Mouse (Mus musculus) right cerebral cortex, postnatal 14 days (tissue): Measurements from ENCODE around the gene Nrp2.

Experiments used
- DNase-seq: peaks from one replicate; pipeline ENCODE4 v3.0.0; 2022

The Nrp2 gene

DNA sequence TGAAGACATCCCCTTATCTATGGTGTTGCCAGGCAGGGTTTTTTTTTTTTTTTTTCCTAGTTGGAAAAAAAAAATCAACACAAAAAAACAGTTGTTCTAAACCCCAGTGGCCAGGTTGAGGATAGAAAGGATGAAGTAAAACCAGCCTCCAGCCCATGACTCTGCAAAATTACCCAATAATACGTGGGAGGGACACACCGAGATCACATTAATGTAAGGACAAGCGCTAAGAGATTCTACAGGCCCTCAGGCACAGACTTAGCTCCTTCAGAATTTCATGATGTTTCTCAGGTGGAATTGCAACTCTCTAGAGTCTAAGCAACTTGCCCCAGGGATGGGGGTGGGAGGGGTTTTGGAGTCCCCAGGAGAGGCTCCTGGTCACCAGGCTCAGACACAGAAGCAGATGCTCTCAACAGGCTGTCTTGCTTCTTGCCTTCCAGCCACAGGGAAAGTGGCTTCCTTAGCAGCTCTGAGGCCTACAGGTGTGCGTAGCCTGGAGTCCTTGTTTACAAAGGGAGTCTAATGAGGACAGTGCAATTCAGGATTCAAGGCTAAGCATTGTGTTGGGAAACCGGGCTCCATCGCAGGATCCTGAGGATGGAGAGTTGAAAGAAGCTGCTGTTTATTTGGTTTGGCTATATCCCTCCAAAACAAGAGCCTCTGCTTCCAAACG, 49.7 kb downstream of the Nrp2 start:
- DNase-seq, result no peak

DNA sequence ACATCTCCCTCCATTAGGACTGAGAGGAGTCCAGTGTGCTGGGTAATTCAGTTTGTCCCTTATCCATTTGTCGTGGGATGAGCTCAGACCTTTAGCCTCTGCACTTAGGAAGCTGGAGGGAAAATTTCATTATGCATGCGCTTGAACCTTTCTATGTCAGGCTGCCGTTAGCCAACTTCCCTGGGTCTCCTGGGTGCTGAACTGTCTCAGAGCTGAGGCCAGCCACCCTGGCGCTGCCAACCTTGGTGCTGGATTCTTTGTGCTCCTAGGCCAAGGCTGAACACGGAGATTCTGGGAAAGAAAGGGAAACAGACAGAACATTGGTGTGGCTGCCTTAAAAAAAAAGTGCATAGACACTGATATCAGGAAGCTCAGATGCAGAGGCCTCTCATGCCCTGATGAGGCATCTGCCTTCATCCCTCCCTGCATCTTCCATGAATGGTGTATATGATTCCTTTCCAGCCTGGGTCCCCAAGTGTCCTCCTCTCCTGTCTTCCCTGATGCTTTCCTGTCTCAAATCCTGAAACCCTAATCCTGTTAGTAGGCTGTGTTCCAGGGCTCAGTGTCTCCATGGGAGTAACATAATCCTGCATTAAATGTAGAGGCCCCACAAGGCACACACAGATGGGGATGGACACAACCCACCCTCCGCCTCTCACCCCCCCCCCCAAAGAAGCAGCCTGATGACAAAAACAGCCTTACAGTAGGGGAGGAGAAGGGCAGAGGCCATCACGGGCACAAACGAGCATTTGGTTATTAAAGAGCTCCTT, 51.2 kb downstream of the Nrp2 start:
- DNase-seq, result no peak

DNA sequence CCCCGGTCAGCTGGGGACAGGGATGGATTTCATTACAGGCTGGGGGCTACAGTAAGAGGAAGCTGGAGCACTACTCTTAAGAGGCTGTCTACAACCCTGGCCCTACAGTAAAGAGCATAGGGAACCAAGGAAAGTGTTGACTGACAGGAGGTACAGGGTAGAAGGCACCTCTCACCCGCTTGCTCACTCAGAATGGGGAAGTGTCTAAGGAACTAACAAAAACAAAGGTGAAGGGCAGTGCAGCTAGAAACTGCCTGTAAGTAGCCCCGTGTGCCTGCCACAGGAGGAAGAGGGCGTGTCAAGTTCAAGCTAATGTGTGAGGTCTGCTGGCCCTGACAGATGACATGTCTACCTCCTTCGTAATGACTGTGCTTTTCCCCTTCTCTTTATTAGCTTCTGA, 57.0 kb downstream of the Nrp2 start:
- no peak for DNase-seq

DNA sequence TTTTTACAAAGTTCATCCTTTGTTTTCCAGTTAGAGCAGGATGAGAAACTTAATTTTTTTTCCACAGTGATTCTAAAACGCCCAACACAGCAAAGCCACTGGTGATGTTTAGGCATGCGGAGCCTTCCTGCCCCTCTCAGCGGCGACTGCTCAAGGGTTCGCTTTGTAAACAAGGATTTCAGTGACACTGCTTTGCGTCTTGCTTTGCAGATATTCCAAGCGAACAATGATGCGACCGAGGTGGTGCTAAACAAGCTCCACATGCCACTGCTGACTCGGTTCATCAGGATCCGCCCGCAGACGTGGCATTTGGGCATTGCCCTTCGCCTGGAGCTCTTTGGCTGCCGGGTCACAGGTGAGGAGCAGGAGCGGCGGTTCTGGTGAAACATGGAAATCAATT, 57.5 kb downstream of the Nrp2 start:
- no peak for DNase-seq

DNA sequence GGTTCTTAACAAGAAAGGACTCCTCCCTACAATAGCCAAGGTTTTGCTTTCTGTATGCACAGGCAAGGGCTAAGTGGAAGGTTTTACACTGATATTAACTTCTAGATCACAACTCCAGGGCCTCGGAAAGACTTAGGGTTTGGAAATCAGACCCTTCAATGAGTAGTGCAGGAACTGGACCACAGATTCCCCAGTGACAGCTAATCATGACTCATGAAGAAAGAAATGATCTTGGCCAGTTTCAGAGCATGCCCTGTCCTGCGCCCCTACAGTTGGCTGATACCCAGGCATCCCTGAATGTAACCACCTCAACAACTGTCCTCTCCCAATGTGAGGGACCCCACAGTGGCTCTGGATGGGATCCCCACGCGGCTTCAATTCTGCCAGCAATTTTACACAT, 60.7 kb downstream of the Nrp2 start:
- no peak for DNase-seq

DNA sequence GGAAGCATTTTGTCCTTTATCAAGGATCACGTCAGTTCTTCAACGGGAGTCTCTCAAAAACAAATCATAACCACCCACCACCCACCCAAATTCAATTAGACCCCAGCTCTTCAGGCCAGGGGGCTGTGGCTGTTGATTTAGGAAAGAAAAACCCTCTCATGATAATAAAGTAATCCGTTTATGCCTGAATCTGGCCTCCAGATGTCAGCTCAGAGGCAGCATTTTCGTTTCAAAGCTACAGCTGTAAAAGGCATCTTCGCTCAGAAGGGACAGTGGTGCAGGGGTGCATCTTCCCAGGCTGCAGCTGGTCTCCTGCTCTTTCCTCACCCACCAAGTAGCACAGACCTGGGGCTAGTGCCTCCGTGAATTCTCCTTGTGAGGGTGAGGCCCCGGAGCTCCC, 62.1 kb downstream of the Nrp2 start:
- DNase-seq, result no peak

DNA sequence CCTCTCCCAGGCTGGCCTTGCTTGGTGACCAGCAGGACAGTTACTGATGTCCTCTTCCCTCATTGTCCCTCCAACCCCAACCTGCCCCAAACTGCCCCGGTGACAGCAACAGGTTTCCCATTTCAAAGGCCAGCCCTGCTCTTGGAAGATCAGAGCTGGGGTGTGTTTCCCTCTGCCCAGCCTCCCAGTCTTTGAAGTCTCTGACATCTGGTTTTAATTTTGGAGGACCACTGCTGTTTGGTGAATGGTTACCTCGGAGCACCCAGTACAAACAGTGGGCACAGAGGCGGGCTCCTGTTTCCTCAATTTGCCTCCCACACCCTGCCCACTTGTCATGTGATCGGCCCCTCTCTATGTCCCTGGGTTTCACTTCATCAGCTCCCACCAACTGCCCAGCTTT, 63.7 kb downstream of the Nrp2 start:
- DNase-seq, result no peak

DNA sequence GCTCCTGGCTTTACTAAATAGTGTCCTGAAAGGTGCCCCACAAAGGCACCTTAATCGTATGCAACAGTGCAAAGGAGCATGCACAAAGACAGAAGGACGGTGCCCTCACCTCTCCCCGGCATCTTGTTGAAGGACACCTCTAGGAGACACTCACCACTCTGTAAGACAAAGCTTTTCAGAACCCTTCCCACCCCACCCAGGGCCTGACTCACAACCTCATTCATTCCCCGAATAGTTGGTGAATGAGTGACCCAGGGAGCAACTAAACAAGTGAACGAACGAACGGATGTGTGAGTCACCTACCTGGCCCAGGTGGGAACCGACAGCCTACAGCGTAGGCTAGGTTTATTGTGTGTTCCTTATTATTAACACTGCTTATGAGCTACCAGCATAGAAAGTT, 64.5 kb downstream of the Nrp2 start:
- DNase-seq, result no peak

DNA sequence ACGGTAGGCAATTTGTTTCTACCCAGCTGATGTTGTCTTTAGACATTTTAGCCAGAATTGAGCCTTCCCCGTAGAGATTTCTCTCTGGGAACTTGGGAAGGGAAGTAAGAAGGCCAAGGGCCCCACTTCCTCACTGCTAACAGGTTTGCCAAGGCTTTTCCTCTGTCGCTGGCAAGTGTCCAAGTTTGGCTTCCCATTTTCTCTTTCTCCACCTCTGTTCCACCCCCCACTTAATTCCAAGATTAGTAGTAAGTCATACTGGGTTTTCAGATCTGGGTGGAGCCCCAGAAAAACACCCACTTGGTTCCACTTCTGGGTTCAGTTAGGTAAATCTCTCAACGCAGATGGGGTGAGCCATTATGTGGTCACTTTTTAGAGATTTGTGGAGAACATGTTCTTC, 67.5 kb downstream of the Nrp2 start:
- no peak for DNase-seq

DNA sequence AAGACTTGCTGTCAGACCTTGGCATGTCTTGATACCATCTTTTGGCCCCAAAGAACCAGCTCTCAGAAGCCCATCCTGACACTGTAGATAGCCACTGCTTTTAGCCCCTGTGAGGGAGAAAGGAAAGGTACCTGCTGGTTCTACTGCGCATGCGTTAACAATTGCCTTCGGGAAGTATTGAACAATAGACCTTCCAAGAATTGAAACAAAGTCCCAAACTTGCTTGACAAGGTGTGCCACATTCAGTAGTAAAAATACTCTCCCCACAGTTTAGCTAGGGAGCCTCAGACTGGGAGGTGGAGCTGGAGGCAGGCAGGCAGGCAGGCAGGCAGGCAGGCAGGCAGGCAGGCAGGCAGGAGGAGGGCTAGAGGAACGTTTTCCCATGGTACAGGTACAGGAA, 69.3 kb downstream of the Nrp2 start:
- DNase-seq, result no peak

DNA sequence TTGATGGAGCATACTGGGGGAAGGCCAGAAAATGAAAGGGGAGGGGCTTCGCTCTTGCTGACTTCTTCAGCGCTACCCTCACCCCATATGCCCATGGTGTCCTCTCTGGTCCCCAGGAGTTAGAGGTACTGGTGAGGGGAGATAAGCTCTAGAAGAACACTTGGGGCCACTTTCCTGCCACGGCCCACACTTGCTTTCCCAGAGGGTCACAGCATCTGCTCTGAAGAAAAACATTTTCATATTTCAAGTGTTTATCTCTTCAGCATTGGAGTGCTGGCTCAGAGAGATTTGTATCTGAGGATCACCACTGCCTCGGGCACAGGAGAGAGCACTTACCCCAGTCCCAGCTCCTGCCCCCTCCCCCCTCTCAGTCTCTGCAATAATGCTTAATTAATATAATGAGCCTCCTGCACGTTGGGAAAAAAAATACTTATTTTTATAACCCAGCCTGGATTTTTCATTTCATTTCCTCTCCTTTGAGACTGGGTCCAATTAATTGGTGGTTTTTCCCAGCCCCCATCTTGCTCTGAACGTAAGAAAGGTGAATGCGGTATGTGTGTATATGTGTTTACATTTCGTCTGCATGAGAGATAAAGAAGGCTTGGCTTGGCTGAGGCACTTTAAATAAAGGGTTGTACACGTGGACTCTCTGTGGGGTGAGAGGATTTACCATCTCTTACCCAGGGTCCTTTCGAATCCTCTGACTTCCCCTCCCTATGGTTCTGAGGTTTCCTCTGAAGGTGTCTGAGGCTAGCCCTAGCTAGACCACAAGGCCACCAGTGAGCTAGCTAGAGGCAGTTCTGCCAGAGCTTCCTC, 70.2 kb downstream of the Nrp2 start:
- DNase-seq, result no peak

DNA sequence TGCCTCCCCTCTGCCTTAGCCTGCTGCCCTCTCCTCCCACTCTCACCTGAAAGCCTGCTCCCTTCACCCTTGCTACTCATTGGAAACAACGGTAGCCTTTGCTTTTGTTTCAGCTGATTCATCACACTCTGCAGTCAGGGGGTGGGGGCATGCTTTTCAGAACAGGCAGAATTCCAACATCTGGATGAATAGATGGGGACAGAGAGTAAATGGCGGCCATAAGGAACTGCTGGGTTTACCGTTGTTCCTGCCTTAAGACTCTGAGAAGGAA, 70.8 kb downstream of the Nrp2 start:
- DNase-seq, result no peak

DNA sequence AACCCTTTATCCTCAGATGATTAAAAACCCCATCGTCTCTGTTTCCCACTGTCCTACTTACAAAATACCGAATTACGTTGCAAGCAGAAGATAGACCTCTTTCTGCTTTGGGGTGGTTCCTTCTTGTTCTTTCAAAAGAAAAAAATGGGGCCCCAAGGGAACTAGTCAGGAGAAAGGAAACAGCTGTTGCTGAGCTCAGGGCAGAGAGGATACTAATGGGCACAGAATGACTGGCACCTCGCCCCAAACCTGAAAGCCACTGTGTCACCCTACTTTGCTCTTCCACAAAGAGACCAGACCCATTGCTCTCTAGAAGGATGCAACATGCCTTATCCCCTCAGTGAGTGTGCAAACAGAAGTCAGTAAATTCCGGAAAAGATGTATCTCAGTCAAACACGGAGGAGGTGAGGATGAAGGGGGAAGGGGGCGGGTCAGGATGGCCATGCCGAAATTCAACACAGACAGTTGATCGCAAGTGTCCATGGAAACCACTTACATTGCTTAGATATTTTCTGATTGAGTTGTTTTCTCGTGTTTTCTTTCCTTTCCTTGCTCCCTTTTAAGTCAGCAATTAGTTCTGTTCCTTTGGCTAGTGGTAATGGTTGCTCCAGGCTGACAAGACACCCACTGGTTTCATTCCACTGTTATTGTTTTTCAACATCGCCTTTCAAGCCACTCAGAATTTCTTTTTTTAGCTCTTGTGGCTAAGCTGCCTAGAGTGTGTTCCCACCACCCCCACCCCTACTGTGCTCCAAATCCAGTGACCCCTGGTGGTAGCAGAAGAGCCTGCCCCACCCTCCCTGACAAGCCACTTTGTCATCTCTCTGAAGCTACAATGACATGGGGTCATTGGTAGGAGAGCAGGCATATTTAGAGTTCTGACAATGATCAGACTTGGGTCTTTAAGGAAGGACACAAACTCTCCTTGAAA, 71.5 kb downstream of the Nrp2 start:
- no peak for DNase-seq

DNA sequence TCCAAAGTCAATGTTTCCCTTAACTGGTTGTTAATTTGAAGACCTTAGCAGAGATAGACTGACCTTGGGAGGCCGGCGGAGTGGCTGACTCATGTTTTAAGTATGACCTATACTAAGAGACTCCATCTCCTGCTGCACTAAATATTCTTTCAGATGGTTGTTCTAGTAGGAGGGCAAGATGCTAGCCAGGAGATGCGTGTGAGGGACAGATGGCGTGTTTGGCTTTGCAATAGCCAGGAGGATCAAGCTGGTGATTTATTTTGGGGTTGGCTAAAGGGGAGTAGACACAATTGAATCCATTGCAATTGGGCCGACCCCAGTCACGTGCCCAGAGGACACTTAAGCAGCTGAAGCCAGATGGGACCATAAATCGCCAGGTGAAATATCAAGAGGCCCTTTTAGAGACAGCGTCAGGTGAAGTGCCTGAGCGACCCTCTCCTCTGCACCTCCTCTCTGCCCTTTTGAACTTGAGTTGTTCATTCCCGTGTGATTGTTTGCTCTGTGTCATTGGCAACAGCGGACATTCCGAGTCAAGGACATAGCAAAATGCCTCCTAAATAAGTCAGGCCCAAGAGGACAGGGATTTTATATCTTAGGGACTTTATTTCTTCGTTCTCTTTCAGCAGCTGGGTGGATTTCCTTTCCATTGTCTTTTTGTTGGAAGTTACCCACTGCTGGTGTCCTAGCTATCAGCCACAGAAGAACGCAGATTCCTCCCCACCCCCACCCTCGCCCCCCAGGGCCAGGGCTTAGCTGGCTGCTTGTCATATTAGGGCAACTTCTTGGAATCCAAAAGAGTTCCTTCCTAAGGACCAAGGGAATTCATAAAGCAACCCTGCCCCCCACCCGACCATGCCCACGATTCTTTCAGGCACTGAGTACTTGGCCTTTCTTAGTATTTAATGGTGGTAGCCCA, 74.5 kb downstream of the Nrp2 start:
- no peak for DNase-seq

DNA sequence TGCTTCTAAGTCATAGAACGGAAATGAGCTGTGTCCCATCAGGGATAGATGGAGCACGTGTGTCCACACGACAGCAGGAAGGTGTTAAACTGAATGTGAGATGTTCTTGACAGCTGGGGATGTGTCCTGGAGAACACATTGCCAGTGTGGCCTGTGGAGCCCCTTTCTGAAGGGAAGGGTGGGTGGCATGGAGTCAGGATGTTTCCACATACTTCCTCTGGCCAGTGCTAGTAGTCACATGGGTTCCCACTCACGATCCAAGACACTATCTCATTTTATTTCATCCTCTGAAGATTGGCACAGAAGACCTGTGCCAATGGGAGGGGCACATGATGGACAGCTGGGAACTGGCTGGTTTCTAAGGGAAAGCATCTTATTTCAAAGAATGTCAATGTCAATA, 75.8 kb downstream of the Nrp2 start:
- no peak for DNase-seq

DNA sequence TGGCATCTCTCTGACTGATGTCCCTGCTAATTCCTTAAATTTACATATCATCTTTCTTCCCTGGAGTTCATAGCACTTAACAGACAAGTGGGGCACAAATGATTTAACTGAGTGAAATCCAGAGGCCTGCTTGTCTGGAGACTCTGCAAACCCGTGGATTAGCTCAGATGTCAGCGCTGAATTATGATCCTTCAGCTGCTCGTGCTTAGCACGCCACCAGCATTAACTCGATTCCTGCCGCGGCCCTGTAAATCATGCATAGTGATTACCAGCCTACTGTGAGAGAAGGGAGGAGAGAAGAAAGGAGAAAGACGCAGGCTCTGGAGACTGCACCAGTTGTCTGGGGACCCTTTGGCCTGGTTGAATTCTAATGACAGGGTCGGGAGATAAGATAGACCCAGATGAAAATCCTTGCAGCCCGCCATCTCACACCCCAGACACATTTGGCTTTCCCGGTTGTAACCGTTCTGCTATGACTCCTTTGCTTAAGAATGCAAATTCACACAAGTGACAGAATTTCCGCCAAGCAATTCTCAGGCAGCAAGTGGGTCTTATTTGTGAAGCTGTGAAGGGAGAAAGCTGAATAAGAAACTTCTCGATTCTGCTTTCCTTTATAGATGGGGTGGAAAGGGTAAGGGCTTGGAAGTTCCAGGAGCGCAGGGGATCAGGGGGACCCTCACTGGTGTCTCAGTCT, 77.1 kb downstream of the Nrp2 start:
- no peak for DNase-seq

DNA sequence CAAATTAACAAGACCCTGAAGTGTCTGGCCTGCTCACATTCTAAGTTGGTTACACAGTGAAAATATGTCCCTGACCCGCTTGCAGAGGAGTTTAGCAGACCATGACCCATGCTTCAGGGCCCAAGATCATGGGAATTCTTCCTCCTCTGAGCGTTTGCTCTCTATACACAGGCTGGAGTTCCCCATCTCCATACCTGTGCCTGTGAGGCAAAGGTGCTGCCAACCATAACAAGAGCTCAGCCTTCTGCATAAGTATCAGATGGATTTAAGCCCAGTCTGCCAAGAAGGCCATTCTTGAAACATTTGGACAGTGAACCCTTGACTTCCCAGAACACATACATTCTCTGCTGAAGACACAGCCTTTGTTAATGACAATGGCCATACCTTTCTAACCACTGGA, 79.1 kb downstream of the Nrp2 start:
- no peak for DNase-seq

DNA sequence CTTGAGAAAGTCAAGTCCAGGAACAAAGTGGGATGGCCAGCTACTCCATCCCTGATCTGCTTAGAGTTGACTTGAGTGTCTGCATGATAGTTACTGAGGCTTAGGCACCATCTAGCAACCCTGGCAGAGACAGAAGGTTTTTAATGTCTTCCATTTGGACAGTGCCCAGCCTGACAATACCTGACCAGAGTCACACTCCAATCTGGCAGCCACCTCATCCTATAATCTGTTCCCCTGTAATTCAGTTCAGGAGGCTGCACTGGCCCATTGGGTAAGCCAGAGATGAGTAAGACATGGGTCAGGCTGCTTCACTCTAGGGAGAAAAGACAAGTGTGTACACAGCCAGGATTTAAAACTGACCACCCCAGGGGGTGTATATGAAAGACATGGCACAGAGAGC, 79.5 kb downstream of the Nrp2 start:
- DNase-seq, result no peak

DNA sequence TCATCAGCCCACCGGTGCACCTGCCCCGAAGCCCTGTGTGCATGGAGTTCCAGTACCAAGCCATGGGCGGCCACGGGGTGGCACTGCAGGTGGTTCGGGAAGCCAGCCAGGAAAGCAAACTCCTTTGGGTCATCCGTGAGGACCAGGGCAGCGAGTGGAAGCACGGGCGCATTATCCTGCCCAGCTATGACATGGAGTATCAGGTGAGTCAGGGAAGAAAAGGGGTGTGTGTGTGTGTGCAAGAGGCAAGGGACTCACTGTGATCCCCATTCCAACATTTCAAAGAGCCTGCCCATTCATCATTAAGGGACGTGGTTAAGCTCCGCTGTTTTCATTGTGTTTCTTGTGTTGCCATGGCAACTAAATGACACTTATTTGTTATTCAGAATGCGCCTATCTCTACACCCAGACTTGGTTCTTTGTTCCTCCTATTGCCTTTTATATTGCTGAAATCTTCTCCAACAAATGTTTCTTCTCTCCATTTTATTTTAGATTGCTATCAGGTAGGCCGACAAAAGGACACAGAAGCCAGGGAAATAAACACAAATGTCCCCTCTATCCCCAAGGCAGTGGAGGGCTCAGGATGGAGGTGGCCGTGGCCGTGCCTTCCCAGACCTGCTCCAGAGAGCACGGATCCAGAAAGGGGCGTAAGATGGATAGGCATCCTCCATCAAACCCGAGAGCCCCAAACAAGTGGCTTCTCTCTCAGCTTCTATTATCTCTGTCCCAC, 80.4 kb downstream of the Nrp2 start:
- DNase-seq, result peak; percentile 30

DNA sequence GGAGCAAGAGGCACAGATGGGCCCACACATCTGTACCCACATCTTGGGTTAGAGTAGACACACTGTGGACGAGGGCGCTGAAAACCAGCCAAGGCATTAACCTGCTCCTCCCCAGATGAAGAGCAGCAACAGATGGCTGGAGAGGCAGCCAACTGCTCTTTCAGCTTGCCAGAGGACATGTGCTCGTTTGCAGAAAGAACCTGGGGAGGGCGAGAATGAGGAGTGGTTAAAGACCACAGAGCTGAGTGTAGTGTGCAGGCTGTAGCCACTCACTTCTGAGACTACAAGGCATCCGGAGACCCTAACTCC, 81.0 kb downstream of the Nrp2 start:
- peak; percentile 25 for DNase-seq

DNA sequence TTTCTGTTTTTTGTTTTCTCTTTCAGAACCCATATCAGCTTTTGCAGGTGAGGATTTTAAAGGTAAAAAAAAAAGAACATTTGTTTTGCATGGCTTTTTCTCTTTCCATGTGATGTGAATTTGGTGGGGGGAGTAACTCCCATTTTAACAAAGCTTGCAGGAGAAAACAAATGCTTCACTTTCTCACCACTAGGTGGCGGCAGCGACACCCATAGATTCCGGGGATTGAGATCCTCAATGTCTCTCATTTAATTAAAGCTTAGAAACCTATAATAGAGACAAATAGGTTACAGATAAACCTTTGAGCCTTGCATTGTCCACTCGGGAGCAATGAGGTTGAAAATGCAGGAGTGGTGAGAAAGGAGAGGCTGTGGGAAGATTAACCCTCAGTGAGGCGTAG, 83.2 kb downstream of the Nrp2 start:
- DNase-seq, result peak; percentile 79
